Mouse (Mus musculus) lung, embryonic 16.5 days (tissue): ENCODE results near the gene Madcam1. TPM values are rescaled to one million over a fixed set of nuclear protein-coding genes. Genes with fewer than 3 reads are reported as not detected.

Experiments
- ATAC-seq: fragments of 200-750 bp; cut with Nextera tagmentation; 2 replicates; pipeline ENCODE4 v1.8.0; 2017; ENCODE audit warnings: low read depth, mild to moderate bottlenecking, moderate library complexity
- H3K27ac ChIP-seq: fragments of 300-500 bp; sonication (generic); 2 replicates; pipeline ENCODE4 v1.5.1; 2014; ENCODE audit warnings: mild to moderate bottlenecking, control low read depth, low read length
- H3K27me3 ChIP-seq: fragments of 300-500 bp; sonication (generic); 2 replicates; pipeline ENCODE4 v1.6.1; 2014; ENCODE audit warnings: low read depth, low read length, mixed read lengths; ENCODE audit not compliant: control insufficient read depth, insufficient read depth
- H3K36me3 ChIP-seq: fragments of 300-500 bp; sonication (generic); 2 replicates; pipeline ENCODE4 v1.6.1; 2014; ENCODE audit warnings: low read length; ENCODE audit not compliant: control insufficient read depth, insufficient read depth
- H3K4me1 ChIP-seq: fragments of 300-500 bp; sonication (generic); replicated peaks from 2 replicates; pipeline ENCODE4 v1.6.1; 2014; ENCODE audit warnings: low read length, mixed read lengths; ENCODE audit not compliant: control insufficient read depth, insufficient read depth
- H3K4me2 ChIP-seq: fragments of 300-500 bp; sonication (generic); 2 replicates; pipeline ENCODE4 v1.6.1; 2014; ENCODE audit warnings: low read depth, low read length, control low read depth
- H3K4me3 ChIP-seq: fragments of 300-500 bp; sonication (generic); 2 replicates; pipeline ENCODE4 v1.5.1; 2014; ENCODE audit warnings: mild to moderate bottlenecking, low read length, control low read depth
- H3K9ac ChIP-seq: fragments of 300-500 bp; sonication (generic); 2 replicates; pipeline ENCODE4 v1.6.1; 2014; ENCODE audit warnings: low read length, control low read depth
- H3K9me3 ChIP-seq: fragments of 300-500 bp; sonication (generic); 2 replicates; pipeline ENCODE4 v1.6.1; 2016; ENCODE audit warnings: low read length; ENCODE audit not compliant: control insufficient read depth
- WGBS: fragments of 180-500 bp; shearing (Covaris S2); extraction: QIAGEN DNeasy Blood & Tissue Kit; methylation state at CpG from one replicate; pipeline ENCODE4 v1.1.7; 2014; 5-methylcytosine and 5-hydroxymethylcytosine counted together
- polyA plus RNA-seq: library from polyadenylated mRNA; unstranded; fragments of >200 nt; fragmentation: Nextera tagmentation; extraction: Ambion mirVana; gene quantifications from 2 replicates; pipeline ENCODE4 v1.2.1, GENCODE M21; 2015

The Madcam1 gene
- polyA plus RNA-seq, 1 experiment from 2014 or later: 0.69 TPM

DNA sequence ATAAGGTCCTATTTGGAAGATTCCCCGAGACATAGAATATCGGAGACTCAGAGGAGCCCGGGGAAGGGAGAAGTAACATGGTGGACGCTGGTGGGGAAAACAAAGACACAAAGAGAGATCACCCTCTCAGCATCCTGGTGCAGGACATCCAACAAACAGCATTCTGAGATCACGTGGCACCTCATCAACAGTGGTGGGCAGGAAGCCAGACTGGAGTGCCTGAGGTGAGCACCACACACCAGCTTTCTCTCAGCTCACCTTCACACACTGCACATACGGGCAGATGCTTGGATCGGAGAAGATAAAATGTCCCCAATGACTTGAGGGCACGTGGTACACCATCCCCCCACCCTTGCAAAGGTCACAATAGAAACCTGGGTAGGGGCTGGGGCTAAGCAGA, 28.1 kb upstream of the Madcam1 start:
- no peak overlapping the region for H3K4me3 ChIP-seq

GRCm38 (mm10) chr10:79637128-79638110, 26.9 kb upstream of the Madcam1 start, which contains the start of gene Shc2:
TSS of gene Shc2 (minus strand) at chr10:79637918.
- peak; percentile 84 for ATAC-seq
- Histone ChIP-seq H3K4me3 (peak within 1 kb of the TSS; percentile 60), H3K4me2 (peak within 1 kb of the TSS; percentile 91), H3K9ac (peak within 1 kb of the TSS; percentile 70), H3K4me1 (peaks cover 13% of the 10 kb centered on the region), H3K27ac (no peak within 1 kb of the TSS), H3K9me3 (no peaks in the 10 kb centered on the region), H3K27me3 (peaks cover 37% of the 10 kb centered on the region), H3K36me3 (no peaks in the 10 kb centered on the region)
- WGBS: under 1% methylated on average over 106 of the region's 116 CpGs

More for the DNA sequence above, 28.1 kb upstream of the Madcam1 start:
- Histone ChIP-seq H3K4me1 (peaks cover 13% of the 10 kb centered on the region), H3K4me2 (no peak overlapping the region), H3K27ac (no peak overlapping the region), H3K36me3 (no peaks in the 10 kb centered on the region), H3K9ac (no peak overlapping the region), H3K27me3 (peaks cover 37% of the 10 kb centered on the region), H3K9me3 (no peaks in the 10 kb centered on the region)
- ATAC-seq: no peak
- 75% methylated on average over 8 of the region's 8 CpGs for WGBS

GRCm38 (mm10) chr10:79638486-79639204, 25.7 kb upstream of the Madcam1 start:
- peak overlapping the region; percentile 16 for H3K4me3 ChIP-seq
- no peak overlapping the region for H3K27ac ChIP-seq
- peak; percentile 39; the same call in 1 of the 2 replicates for ATAC-seq
- H3K4me2 ChIP-seq: peak overlapping the region; percentile 33
- peaks cover 13% of the 10 kb centered on the region for H3K4me1 ChIP-seq
- H3K27me3 ChIP-seq: peaks cover 37% of the 10 kb centered on the region
- no peaks in the 10 kb centered on the region for H3K9me3 ChIP-seq
- no peaks in the 10 kb centered on the region for H3K36me3 ChIP-seq
- 5% methylated on average over 23 of the region's 23 CpGs for WGBS
- H3K9ac ChIP-seq: 0 out of 2 replicates have a peak overlapping the region, but pooled peaks have one; percentile 18

DNA sequence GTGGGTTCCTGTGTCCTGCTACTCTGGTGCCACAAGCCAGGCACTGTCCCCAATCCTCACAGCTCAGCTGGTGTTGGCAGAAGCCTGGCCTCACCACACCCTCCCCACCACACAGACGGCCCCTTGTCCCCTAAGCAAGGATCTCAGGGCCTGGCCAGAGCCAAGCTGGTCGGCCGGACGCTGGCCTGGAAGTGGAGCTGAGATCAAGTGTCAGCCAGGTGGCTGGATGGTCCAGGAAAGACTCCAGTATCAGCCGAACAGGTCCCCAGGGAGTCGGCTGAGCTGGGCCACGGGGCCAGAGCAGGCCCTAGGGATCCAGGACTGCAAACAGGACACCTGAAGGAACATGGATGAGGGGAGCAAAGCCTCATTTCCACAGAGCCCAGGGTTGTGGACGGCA, 18.6 kb upstream of the Madcam1 start, which contains the start of gene Odf3l2:
Odf3l2 (minus strand) TSS at position 28 of the 400 bp plus-strand sequence.
- no peak within 1 kb of the TSS for H3K4me3 ChIP-seq
- no peak within 1 kb of the TSS for H3K4me2 ChIP-seq
- no peak within 1 kb of the TSS for H3K27ac ChIP-seq
- H3K36me3 ChIP-seq: no peaks in the 10 kb centered on the region
- ATAC-seq: no peak
- H3K4me1 ChIP-seq: no peaks in the 10 kb centered on the region
- WGBS: 64% methylated on average over 8 of the region's 8 CpGs
- H3K27me3 ChIP-seq: no peaks in the 10 kb centered on the region
- no peak within 1 kb of the TSS for H3K9ac ChIP-seq
- H3K9me3 ChIP-seq: no peaks in the 10 kb centered on the region

DNA sequence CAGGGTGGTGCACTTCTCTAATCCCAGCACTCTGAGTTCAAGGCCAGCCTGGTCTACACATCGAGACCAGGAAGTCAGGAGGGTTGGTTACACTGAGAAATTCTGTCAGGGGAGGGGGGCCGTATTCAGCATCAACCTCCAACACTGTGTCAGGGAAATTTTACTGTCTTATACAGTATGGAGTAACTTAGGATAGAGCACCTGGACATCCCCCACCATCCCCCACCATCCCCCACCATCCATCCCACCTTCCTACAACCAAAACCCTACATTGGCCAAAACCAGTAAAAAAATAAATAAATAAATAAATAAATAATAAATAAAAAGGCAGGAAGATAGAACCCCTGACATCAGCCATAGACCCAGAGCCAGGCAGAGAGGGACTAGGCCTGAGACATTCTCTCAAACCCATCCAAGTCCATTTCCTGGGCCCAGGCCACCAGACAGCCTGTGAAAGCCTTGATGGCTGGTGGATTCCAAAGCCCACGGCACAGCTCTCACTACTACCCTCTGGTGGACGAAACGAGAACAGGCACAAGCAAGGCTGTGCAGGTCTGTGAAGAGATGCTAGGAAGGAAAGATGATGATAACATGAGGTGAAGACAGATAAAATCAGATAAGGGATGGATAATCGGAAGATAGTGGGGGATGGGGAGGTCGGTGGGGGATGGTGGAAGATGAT, 15.1 kb upstream of the Madcam1 start:
- WGBS: 27% methylated on average over 7 of the region's 7 CpGs
- Histone ChIP-seq H3K9ac (no peak overlapping the region), H3K27ac (no peak overlapping the region), H3K4me3 (no peak overlapping the region), H3K9me3 (no peaks in the 10 kb centered on the region), H3K4me1 (no peaks in the 10 kb centered on the region), H3K4me2 (no peak overlapping the region), H3K27me3 (no peaks in the 10 kb centered on the region; the same call in 1 of the 2 replicates), H3K36me3 (no peaks in the 10 kb centered on the region)
- peak; percentile 66; the same call in 1 of the 2 replicates for ATAC-seq

DNA sequence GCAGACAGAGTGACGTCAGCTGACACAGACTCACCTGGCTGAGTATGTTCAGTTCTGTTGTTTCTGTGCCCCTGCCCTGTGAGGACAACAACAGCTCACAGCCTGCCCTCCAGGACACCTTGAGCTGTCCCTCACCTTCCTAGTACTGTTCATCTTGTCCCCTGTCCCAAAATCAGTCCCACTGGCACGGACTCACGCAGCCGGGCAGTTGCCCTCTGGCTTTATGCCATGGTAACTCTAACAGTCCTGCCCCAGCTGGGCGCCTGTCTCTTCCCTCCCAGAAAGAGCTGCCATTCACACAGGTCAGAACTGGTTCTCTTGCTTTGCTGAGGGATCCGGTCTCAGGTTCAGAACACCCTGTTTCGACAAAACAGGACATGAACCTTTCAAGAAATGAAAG, 11.6 kb upstream of the Madcam1 start:
- ATAC-seq: no peak
- Histone ChIP-seq H3K27ac (no peak overlapping the region), H3K27me3 (no peaks in the 10 kb centered on the region; the same call in 1 of the 2 replicates), H3K9ac (no peak overlapping the region), H3K36me3 (no peaks in the 10 kb centered on the region), H3K9me3 (no peaks in the 10 kb centered on the region), H3K4me2 (no peak overlapping the region), H3K4me3 (no peak overlapping the region), H3K4me1 (no peaks in the 10 kb centered on the region)
- 66% methylated on average over 7 of the region's 7 CpGs for WGBS

- ATAC-seq: no peak
- 7% methylated on average over 1 of the region's 1 CpGs for whole genome bisulfite sequencing
These were observed 9.4 kb upstream of the Madcam1 start for GRCm38 (mm10) chr10:79654946-79655395.

GRCm38 (mm10) chr10:79658829-79659228, 5.5 kb upstream of the Madcam1 start:
- WGBS: 18% methylated on average over 4 of the region's 4 CpGs
- Histone ChIP-seq H3K4me3 (no peak overlapping the region), H3K27me3 (no peaks in the 10 kb centered on the region), H3K4me2 (no peak overlapping the region), H3K4me1 (no peaks in the 10 kb centered on the region), H3K9ac (no peak overlapping the region), H3K27ac (no peak overlapping the region), H3K9me3 (no peaks in the 10 kb centered on the region), H3K36me3 (no peaks in the 10 kb centered on the region)
- ATAC-seq: no peak; the same call in 1 of the 2 replicates

More at GRCm38 (mm10) chr10:79654946-79655395, 9.4 kb upstream of the Madcam1 start:
- no peaks in the 10 kb centered on the region for H3K9me3 ChIP-seq
- H3K4me1 ChIP-seq: no peaks in the 10 kb centered on the region
- no peaks in the 10 kb centered on the region; the same call in 1 of the 2 replicates for H3K27me3 ChIP-seq
- H3K4me3 ChIP-seq: no peak overlapping the region
- no peak overlapping the region for H3K9ac ChIP-seq
- H3K4me2 ChIP-seq: no peak overlapping the region
- no peaks in the 10 kb centered on the region for H3K36me3 ChIP-seq
- no peak overlapping the region for H3K27ac ChIP-seq
